Mouse (Mus musculus) liver, adult 2 months (tissue): Measurements from ENCODE around the gene Mylk3. TPM values are rescaled to one million over a fixed set of nuclear protein-coding genes. Genes with fewer than 3 reads are reported as not detected.

Source experiments
- DNase-seq: peaks from one replicate; pipeline ENCODE4 v3.0.0-alpha.2; 2011; ENCODE audit warnings: low read depth, low spot score; ENCODE audit errors: extremely low read depth
- H3K27ac ChIP-seq: fragments of 200-500 bp; replicated peaks from 2 replicates; pipeline ENCODE4 v1.5.1; 2012; ENCODE audit warnings: low read depth, mild to moderate bottlenecking, control low read depth, inconsistent platforms, low read length; ENCODE audit not compliant: insufficient read depth
- H3K27me3 ChIP-seq: fragments of 200-500 bp; 2 replicates; pipeline ENCODE4 v1.6.1; 2012; ENCODE audit warnings: mild to moderate bottlenecking, moderate library complexity, low read length, inconsistent platforms; ENCODE audit not compliant: control insufficient read depth, insufficient read depth
- H3K36me3 ChIP-seq: fragments of 200-500 bp; 2 replicates; pipeline ENCODE4 v1.6.1; 2012; ENCODE audit warnings: low read length, inconsistent platforms; ENCODE audit not compliant: control insufficient read depth, insufficient read depth
- H3K4me1 ChIP-seq: fragments of 200-500 bp; 2 replicates; pipeline ENCODE4 v1.6.1; 2011; ENCODE audit warnings: low read length; ENCODE audit not compliant: control insufficient read depth, insufficient read depth
- H3K4me3 ChIP-seq: fragments of 200-500 bp; 2 replicates; pipeline ENCODE4 v1.5.1; 2011; ENCODE audit warnings: low read depth, mild to moderate bottlenecking, control low read depth, low read length, moderate library complexity; ENCODE audit not compliant: insufficient read depth
- H3K79me2 ChIP-seq: fragments of 200-500 bp; 2 replicates; pipeline ENCODE4 v1.6.1; 2012; ENCODE audit warnings: inconsistent platforms, mild to moderate bottlenecking, low read length, moderate library complexity; ENCODE audit not compliant: control insufficient read depth, insufficient read depth
- H3K9ac ChIP-seq: fragments of 200-500 bp; 2 replicates; pipeline ENCODE4 v1.6.1; 2012; ENCODE audit warnings: low read depth, mild to moderate bottlenecking, control low read depth, inconsistent platforms, low read length
- CTCF ChIP-seq: fragments of 200-500 bp; IDR thresholded peaks from 2 replicates; pipeline ENCODE4 v1.5.1; 2011; ENCODE audit warnings: low read depth, low read length, control low read depth
- POLR2A ChIP-seq: fragments of 200-500 bp; IDR thresholded peaks from 2 replicates; pipeline ENCODE4 v1.6.1; 2011; ENCODE audit warnings: low read length, control low read depth; ENCODE audit not compliant: insufficient read depth; ENCODE audit errors: extremely low read depth
- WGBS: fragments of 180-500 bp; shearing (Covaris S2); methylation state at CpG from one replicate; pipeline ENCODE4 v1.1.7; 2018; 5-methylcytosine and 5-hydroxymethylcytosine counted together
- polyA plus RNA-seq: library from polyadenylated mRNA; depleted of rRNA; stranded (reverse); fragments of >200 nt; gene quantifications from 2 replicates; pipeline ENCODE4 v1.2.3, GENCODE M21; 2012
- total RNA-seq: library from RNA; depleted of rRNA; stranded (reverse); fragments of >200 nt; gene quantifications from 2 replicates; pipeline ENCODE4 v1.2.3, GENCODE M21; 2014

Mylk3 gene
- total and polyA plus RNA-seq, 2 experiments = 0.20 to 0.55 TPM

- Histone ChIP-seq H3K79me2 (no peaks in the 10 kb centered on the region), H3K36me3 (no peaks in the 10 kb centered on the region), H3K9ac (no peak overlapping the region), H3K27me3 (no peaks in the 10 kb centered on the region), H3K27ac (no peak overlapping the region), H3K4me3 (no peak overlapping the region), H3K4me1 (no peaks in the 10 kb centered on the region)
- TF ChIP-seq POLR2A (no peak), CTCF (no peak)
- no peak for DNase-seq
- WGBS = 78% methylated on average over 9 of the region's 9 CpGs
These were observed 59.1 kb downstream of the Mylk3 start for GRCm38 (mm10) chr8:85327036-85327435.

GRCm38 (mm10) chr8:85323084-85323483 lies 63.1 kb downstream of the Mylk3 start:
- WGBS = 72% methylated on average over 3 of the region's 3 CpGs
- Histone ChIP-seq H3K4me1 (no peaks in the 10 kb centered on the region), H3K9ac (no peak overlapping the region), H3K79me2 (no peaks in the 10 kb centered on the region), H3K36me3 (no peaks in the 10 kb centered on the region), H3K27ac (no peak overlapping the region), H3K4me3 (no peak overlapping the region), H3K27me3 (no peaks in the 10 kb centered on the region)
- no peak for DNase-seq
- TF ChIP-seq POLR2A (no peak), CTCF (no peak)

DNA sequence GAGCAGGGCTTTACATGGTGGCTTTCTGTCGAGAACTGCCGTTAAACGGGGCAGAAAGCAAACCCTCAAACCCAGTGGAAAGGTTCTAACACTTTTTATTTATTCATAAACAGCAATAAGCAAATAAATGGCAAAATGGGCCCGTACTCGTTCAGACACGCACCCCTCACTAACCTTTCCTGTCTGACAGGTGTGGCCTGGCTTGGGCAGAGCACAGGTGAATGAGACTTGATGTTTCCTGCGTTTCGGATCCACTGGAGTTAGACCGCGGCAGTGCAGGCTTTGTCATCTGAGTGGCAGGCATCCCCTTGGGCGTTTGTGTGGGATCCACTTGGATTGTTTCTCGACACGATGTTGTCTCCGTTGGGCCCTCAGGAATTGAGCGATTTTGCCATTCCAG lies 64.2 kb downstream of the Mylk3 start:
- Histone ChIP-seq H3K36me3 (no peaks in the 10 kb centered on the region), H3K4me1 (no peaks in the 10 kb centered on the region), H3K4me3 (no peak overlapping the region), H3K27ac (no peak overlapping the region), H3K27me3 (no peaks in the 10 kb centered on the region), H3K9ac (no peak overlapping the region), H3K79me2 (no peaks in the 10 kb centered on the region)
- TF ChIP-seq POLR2A = no peak
- no peak for TF ChIP-seq CTCF
- no peak for DNase-seq
- WGBS = 90% methylated on average over 15 of the region's 15 CpGs

DNA sequence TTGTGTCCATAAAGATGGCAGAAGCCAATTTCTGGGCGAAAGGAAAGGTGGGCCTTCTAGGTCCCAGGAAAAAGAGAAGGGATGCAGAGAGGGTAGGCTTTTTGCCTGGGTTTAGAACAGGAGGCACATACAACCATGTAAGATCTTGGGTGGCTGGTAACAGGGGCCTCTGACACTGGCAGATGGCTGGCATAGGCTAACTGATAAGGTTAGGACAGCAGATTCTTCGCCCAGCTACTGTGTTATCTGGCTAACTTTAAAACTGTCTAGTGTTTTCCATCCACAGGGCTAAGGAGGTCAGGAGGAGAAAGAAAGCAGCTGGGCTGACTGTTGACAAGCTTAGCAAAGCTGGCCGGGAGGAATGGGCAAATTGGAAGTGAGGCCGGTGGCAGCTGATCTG lies 67.6 kb downstream of the Mylk3 start:
- no peak for DNase-seq
- no peak overlapping the region for H3K4me3 ChIP-seq
- no peak overlapping the region for H3K9ac ChIP-seq
- no peaks in the 10 kb centered on the region for H3K36me3 ChIP-seq
- no peaks in the 10 kb centered on the region for H3K4me1 ChIP-seq
- TF ChIP-seq CTCF (no peak), POLR2A (no peak)
- WGBS = 92% methylated on average over 4 of the region's 4 CpGs
- no peaks in the 10 kb centered on the region for H3K79me2 ChIP-seq
- H3K27ac ChIP-seq = no peak overlapping the region
- H3K27me3 ChIP-seq = no peaks in the 10 kb centered on the region

DNA sequence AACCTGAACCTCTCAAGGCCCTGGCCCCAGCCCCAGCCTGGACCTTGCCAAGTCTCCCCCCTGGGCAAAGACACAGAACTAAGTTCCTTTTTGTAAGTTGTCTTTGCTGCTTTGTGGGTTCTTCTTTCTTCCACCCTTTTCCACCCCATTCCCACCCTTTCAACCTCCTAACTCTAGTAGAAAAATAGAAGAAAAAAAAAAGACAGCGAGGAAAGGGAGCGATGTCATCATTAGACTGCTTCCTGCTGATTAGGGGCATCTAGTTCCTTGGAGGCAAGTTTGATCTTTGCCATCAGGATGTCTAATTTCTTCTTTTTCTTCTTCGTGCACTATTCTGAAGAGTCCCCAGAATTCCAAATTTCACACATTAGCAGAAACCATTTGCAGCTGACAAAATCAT lies 73.1 kb downstream of the Mylk3 start:
- H3K27ac ChIP-seq = no peak overlapping the region
- H3K79me2 ChIP-seq = no peaks in the 10 kb centered on the region
- H3K4me1 ChIP-seq = no peaks in the 10 kb centered on the region; the same call in 1 of the 2 replicates
- WGBS = 79% methylated on average over 3 of the region's 3 CpGs
- no peaks in the 10 kb centered on the region for H3K27me3 ChIP-seq
- no peak overlapping the region for H3K4me3 ChIP-seq
- H3K36me3 ChIP-seq = peaks cover 2% of the 10 kb centered on the region
- no peak for TF ChIP-seq POLR2A
- TF ChIP-seq CTCF = no peak
- no peak for DNase-seq
- no peak overlapping the region for H3K9ac ChIP-seq

- no peak overlapping the region for H3K4me3 ChIP-seq
- no peaks in the 10 kb centered on the region; the same call in 1 of the 2 replicates for H3K4me1 ChIP-seq
- H3K27me3 ChIP-seq = no peaks in the 10 kb centered on the region
- H3K9ac ChIP-seq = no peak overlapping the region
- H3K27ac ChIP-seq = no peak overlapping the region
- DNase-seq = peak; percentile 49
- H3K79me2 ChIP-seq = no peaks in the 10 kb centered on the region
- peaks cover 8% of the 10 kb centered on the region for H3K36me3 ChIP-seq
- peak; percentile 28; the same call in 1 of the 2 replicates for TF ChIP-seq CTCF
- TF ChIP-seq POLR2A = no peak
These were observed 74.4 kb downstream of the Mylk3 start for GRCm38 (mm10) chr8:85311743-85312142.
